Mouse (Mus musculus): ENCODE measurements around the gene Mis18a.
A peak's percentile ranks its signal among the peaks of the same experiment; 100 is the strongest.

Gene Mis18a

GRCm38 (mm10) chr16:90727233-90728115, at the start of gene Mis18a:
Gene Mis18a, minus strand, starts transcription at chr16:90727404.
- peak; percentile 93 to 94 for DNase-seq (ENCODE audit: low spot score in 2 of 2)

GRCm38 (mm10) chr16:90775946-90776520, 48.8 kb upstream of the Mis18a start:
- no peak for DNase-seq (ENCODE audit: low spot score in 2 of 2)

- DNase-seq (ENCODE audit: low spot score in 2 of 2): no peak
These were observed 47.4 kb upstream of the Mis18a start for GRCm38 (mm10) chr16:90774646-90775045.

- no peak for DNase-seq (ENCODE audit: low spot score in 2 of 2)
These were observed 47.0 kb upstream of the Mis18a start for GRCm38 (mm10) chr16:90774216-90774615.

GRCm38 (mm10) chr16:90766919-90767454, 39.8 kb upstream of the Mis18a start:
- no peak for DNase-seq (ENCODE audit: low spot score in 2 of 2)

GRCm38 (mm10) chr16:90765195-90765877, 38.1 kb upstream of the Mis18a start:
- no peak for DNase-seq (ENCODE audit: low spot score in 2 of 2)

- no peak for DNase-seq (ENCODE audit: low spot score in 2 of 2)
These were observed 33.3 kb upstream of the Mis18a start for GRCm38 (mm10) chr16:90760515-90760914.

GRCm38 (mm10) chr16:90759335-90759734, 32.1 kb upstream of the Mis18a start:
- no peak for DNase-seq (ENCODE audit: low spot score in 2 of 2)

GRCm38 (mm10) chr16:90753386-90753941, 26.3 kb upstream of the Mis18a start:
- DNase-seq (ENCODE audit: low spot score in 2 of 2): no peak

GRCm38 (mm10) chr16:90748169-90748568, 21.0 kb upstream of the Mis18a start:
- DNase-seq (ENCODE audit: low spot score in 2 of 2): no peak

GRCm38 (mm10) chr16:90747143-90747542, 19.9 kb upstream of the Mis18a start:
- DNase-seq (ENCODE audit: low spot score in 2 of 2): no peak

- no peak for DNase-seq (ENCODE audit: low spot score in 2 of 2)
These were observed 11.1 kb upstream of the Mis18a start, which contains the start of gene Mrap for GRCm38 (mm10) chr16:90738092-90738956. Gene Mrap, plus strand, starts transcription at chr16:90738207.

- no peak for DNase-seq (ENCODE audit: low spot score in 2 of 2)
These were observed 9.6 kb upstream of the Mis18a start for GRCm38 (mm10) chr16:90736672-90737270.

- no peak for DNase-seq (ENCODE audit: low spot score in 2 of 2)
These were observed 8.4 kb upstream of the Mis18a start for GRCm38 (mm10) chr16:90735611-90736010.

- DNase-seq (ENCODE audit: low spot score in 2 of 2): no peak
These were observed 490 bp downstream of the Mis18a start for GRCm38 (mm10) chr16:90726600-90727227.

- DNase-seq (ENCODE audit: low spot score in 2 of 2): no peak
These were observed 3.2 kb downstream of the Mis18a start for GRCm38 (mm10) chr16:90724051-90724450.

- no peak for DNase-seq (ENCODE audit: low spot score in 2 of 2)
These were observed 16.9 kb downstream of the Mis18a start for GRCm38 (mm10) chr16:90710313-90710712.

- peak; percentile 31 to 46 for DNase-seq (ENCODE audit: low spot score in 2 of 2)
These were observed 17.4 kb downstream of the Mis18a start for GRCm38 (mm10) chr16:90709711-90710289.

- DNase-seq (ENCODE audit: low spot score in 2 of 2): no peak
These were observed 20.9 kb downstream of the Mis18a start for GRCm38 (mm10) chr16:90706279-90706678.
